Mouse (Mus musculus) cortical plate, adult 2 months (tissue): Measurements from ENCODE around the gene Pabpn1l. TPM values are rescaled to one million over a fixed set of nuclear protein-coding genes. Genes with fewer than 3 reads are reported as not detected.

ENCODE experiments used
- H3K27ac ChIP-seq: fragments of 200-500 bp; 2 replicates; pipeline ENCODE4 v1.5.1; 2012; ENCODE audit warnings: low read length, control low read depth, inconsistent platforms; ENCODE audit not compliant: insufficient read depth
- H3K4me1 ChIP-seq: fragments of 200-500 bp; 2 replicates; pipeline ENCODE4 v1.6.1; 2011; ENCODE audit warnings: low read length; ENCODE audit not compliant: control insufficient read depth, insufficient read depth
- H3K4me3 ChIP-seq: fragments of 200-500 bp; 2 replicates; pipeline ENCODE4 v1.5.1; 2011; ENCODE audit warnings: mild to moderate bottlenecking, low read length, control low read depth; ENCODE audit not compliant: insufficient read depth
- CTCF ChIP-seq: fragments of 200-500 bp; IDR thresholded peaks from 2 replicates; pipeline ENCODE4 v1.5.1; 2011; ENCODE audit warnings: mild to moderate bottlenecking, control low read depth, low read length; ENCODE audit not compliant: insufficient read depth; ENCODE audit errors: extremely low read depth
- POLR2A ChIP-seq: fragments of 200-500 bp; IDR thresholded peaks from 2 replicates; pipeline ENCODE4 v1.6.1; 2011; ENCODE audit warnings: mild to moderate bottlenecking, low read length, control low read depth; ENCODE audit not compliant: insufficient read depth; ENCODE audit errors: extremely low read depth
- polyA plus RNA-seq: library from polyadenylated mRNA; depleted of rRNA; stranded (reverse); fragments of >200 nt; gene quantifications from 2 replicates; pipeline ENCODE4 v1.2.3, GENCODE M21; 2012

The Pabpn1l gene
- polyA plus RNA-seq, 1 experiment = not detected

DNA sequence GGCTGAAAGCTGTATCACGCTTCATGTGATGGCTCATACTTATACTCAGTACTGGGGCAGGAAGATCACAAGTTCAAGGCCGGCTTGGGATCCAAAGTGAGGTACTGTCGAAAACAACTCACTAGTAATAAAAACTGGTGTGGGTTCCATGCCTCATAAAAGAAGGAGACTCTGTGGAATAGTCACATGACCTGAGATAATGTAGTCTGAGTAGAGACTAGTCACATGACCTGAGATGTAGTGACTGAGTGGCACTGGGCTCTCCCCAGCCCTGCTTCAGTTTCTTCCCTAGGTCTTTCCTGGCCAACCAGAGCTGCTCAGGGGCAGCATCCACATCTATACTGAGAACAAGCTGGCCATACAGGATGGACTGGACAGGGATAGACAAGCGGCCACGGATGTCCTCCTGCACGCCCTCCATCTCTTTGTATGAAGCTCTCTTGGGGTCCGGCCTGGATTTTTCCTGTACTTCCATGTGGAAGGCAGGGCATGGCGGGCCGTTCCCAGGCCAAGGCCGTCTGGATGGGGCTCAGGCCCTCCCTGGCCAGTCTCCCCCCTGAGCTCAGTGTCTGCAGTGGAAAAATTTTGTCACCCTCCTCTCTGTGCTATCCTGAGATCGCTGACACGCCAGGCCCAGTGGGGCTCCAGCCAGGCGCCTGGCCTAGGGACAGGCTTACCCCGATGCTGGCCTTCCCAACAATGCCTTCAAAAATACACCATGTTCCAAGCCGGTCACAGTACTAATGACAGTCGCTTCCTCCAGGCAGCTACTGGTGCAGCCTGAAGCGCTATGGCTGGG is 1.5 kb upstream of the Pabpn1l start:
- no peak for TF ChIP-seq POLR2A
- no peak for TF ChIP-seq CTCF
- Histone ChIP-seq H3K4me1 (no peaks in the 10 kb centered on the region), H3K4me3 (no peak overlapping the region), H3K27ac (no peak overlapping the region)

- TF ChIP-seq CTCF = no peak
- no peak for TF ChIP-seq POLR2A
- H3K27ac ChIP-seq = no peak overlapping the region
- no peaks in the 10 kb centered on the region for H3K4me1 ChIP-seq
- H3K4me3 ChIP-seq = no peak overlapping the region
These were observed 2.1 kb downstream of the Pabpn1l start for GRCm38 (mm10) chr8:122620446-122620845.

DNA sequence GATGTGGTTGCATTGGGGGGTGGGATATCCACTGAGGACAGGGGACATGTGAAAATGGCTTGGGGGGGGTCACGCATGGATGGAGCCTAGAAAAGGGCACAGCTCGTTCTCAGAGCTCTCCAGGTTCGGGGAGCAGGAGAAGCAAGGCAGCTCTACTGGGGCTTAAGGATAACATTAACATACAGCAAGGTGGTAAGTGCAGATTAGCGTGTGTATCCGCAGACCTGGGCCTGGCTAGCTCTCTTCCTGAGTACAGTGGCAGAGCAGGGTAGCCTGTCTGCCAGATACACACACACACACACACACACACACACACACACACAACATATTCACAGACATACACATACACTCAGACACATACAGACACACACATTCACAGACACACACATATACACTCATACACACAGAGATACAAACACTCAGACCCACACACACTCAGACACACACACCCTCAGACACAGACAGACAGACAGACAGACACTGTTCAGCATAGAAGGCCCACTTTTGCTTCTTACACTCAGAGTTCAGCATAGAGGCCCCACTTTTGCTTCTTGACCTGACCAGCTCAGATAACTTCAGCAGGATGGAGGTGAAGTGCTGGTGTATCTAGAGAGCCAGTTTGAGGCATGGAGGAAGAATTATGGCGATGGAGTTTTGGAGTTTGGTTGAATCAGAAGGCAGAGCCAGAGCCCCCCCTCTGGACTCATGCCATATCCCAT is 3.7 kb downstream of the Pabpn1l start:
- Histone ChIP-seq H3K4me3 (no peak overlapping the region), H3K27ac (no peak overlapping the region), H3K4me1 (no peaks in the 10 kb centered on the region)
- TF ChIP-seq POLR2A = no peak
- TF ChIP-seq CTCF = no peak

GRCm38 (mm10) chr8:122617947-122618546 is 4.5 kb downstream of the Pabpn1l start:
- Histone ChIP-seq H3K4me1 (no peaks in the 10 kb centered on the region), H3K27ac (no peak overlapping the region), H3K4me3 (no peak overlapping the region)
- TF ChIP-seq POLR2A (no peak), CTCF (peak; percentile 74)

GRCm38 (mm10) chr8:122616181-122616905 is 6.2 kb downstream of the Pabpn1l start:
- Histone ChIP-seq H3K4me3 (no peak overlapping the region), H3K4me1 (peaks cover 6% of the 10 kb centered on the region), H3K27ac (no peak overlapping the region)
- TF ChIP-seq POLR2A (no peak), CTCF (no peak)

- H3K4me1 ChIP-seq = peaks cover 7% of the 10 kb centered on the region
- peak; percentile 71 for TF ChIP-seq POLR2A
- no peak for TF ChIP-seq CTCF
- peak within 1 kb of the TSS; percentile 71 for H3K4me3 ChIP-seq
- H3K27ac ChIP-seq = peak within 1 kb of the TSS; percentile 53
These were observed 11.0 kb downstream of the Pabpn1l start, which contains the start of the genes Galns and Trappc2l for GRCm38 (mm10) chr8:122611295-122612133. Galns (minus strand) TSS chr8:122611463. Trappc2l (plus strand) TSS chr8:122611640.

GRCm38 (mm10) chr8:122610612-122611277 is 11.8 kb downstream of the Pabpn1l start:
- TF ChIP-seq CTCF = no peak
- TF ChIP-seq POLR2A = no peak
- H3K27ac ChIP-seq = no peak overlapping the region
- H3K4me1 ChIP-seq = peaks cover 7% of the 10 kb centered on the region
- peak overlapping the region; percentile 71 for H3K4me3 ChIP-seq

- TF ChIP-seq POLR2A = no peak
- H3K4me3 ChIP-seq = no peak overlapping the region; the same call in 1 of the 2 replicates
- peaks cover 7% of the 10 kb centered on the region for H3K4me1 ChIP-seq
These were observed 12.3 kb downstream of the Pabpn1l start for GRCm38 (mm10) chr8:122610209-122610608.

More at GRCm38 (mm10) chr8:122610209-122610608, 12.3 kb downstream of the Pabpn1l start:
- H3K27ac ChIP-seq = no peak overlapping the region
